Mouse (Mus musculus) thymus, adult 2 months (tissue): Measurements from ENCODE around the gene Abca4.

Experiments used
- CTCF ChIP-seq: fragments of 200-500 bp; IDR thresholded peaks from 2 replicates; pipeline ENCODE4 v1.5.1; 2012; ENCODE audit warnings: mild to moderate bottlenecking, control low read depth, low read length, moderate library complexity, borderline replicate concordance; ENCODE audit not compliant: control insufficient read depth, poor library complexity, insufficient read depth; ENCODE audit errors: extremely low read depth
- POLR2A ChIP-seq: fragments of 200-500 bp; IDR thresholded peaks from 2 replicates; pipeline ENCODE4 v1.6.1; 2012; ENCODE audit warnings: mild to moderate bottlenecking, low read length, control low read depth, moderate library complexity; ENCODE audit not compliant: control insufficient read depth, poor library complexity, insufficient read depth; ENCODE audit errors: extremely low read depth

- TF ChIP-seq CTCF = no peak
- TF ChIP-seq POLR2A = no peak
These were observed 98.1 kb downstream of the Abca4 start for GRCm38 (mm10) chr3:122142256-122142922.
